Mouse (Mus musculus) lung, postnatal 14 days (tissue): ENCODE measurements around the gene Gm13305.
"Not testable (repeated sequence)": the region's sequence is repeated elsewhere in the genome, so short reads cannot be mapped to it uniquely, and the experiment has no call there.

ENCODE experiments used
- DNase-seq: peaks from one replicate; pipeline ENCODE4 v3.0.0; 2021

Gene Gm13305

GRCm38 (mm10) chr4:42168503-42168902 is at the start of gene Gm13305:
Gene Gm13305, minus strand, starts transcription at chr4:42168603.
- not testable (repeated sequence) for DNase-seq

- DNase-seq, result not testable (repeated sequence)
Observed at GRCm38 (mm10) chr4:42184980-42185372, 16.6 kb upstream of the Gm13305 start.

GRCm38 (mm10) chr4:42184324-42184979 is 16.0 kb upstream of the Gm13305 start:
- not testable (repeated sequence) for DNase-seq

- not testable (repeated sequence) for DNase-seq
Observed at GRCm38 (mm10) chr4:42183234-42184197, 15.1 kb upstream of the Gm13305 start.

- not testable (repeated sequence) for DNase-seq
Observed at GRCm38 (mm10) chr4:42178243-42178642, 9.8 kb upstream of the Gm13305 start.

GRCm38 (mm10) chr4:42153136-42153535 is 15.3 kb downstream of the Gm13305 start, which contains the start of gene Gm13306:
Gene Gm13306, plus strand, starts transcription at chr4:42153436.
- not testable (repeated sequence) for DNase-seq

GRCm38 (mm10) chr4:42114517-42114916 is 53.9 kb downstream of the Gm13305 start, which contains the start of gene Gm13304:
Gene Gm13304, plus strand, starts transcription at chr4:42114817.
- DNase-seq, result not testable (repeated sequence)
